Mouse (Mus musculus): ENCODE data around the gene Pik3c2b.

Gene Pik3c2b

GRCm38 (mm10) chr1:133100980-133101798 lies 55.7 kb downstream of the Pik3c2b start:
- DNase-seq (ENCODE audit: low spot score in 2 of 2), result peak; percentile 52 to 74

DNA sequence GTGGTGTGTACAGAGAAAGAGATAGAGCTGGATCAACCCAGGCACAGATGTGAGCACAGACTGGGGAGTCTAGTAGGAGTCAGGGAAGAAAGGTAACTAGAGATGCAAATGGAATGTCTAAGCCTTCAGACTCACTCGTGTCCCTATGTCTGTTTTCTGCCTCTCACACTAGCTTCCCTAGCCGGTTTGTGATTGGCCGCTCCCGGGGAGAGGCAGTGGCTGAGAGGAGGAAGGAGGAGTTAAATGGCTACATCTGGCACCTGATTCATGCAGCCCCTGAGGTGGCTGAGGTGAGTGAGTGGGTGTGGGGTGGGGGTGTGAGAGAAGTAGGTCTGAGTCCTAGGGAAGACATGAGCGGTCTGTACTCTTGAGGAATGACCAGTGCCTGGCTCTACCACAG lies 56.6 kb downstream of the Pik3c2b start:
- DNase-seq (ENCODE audit: low spot score in 2 of 2), result no peak

GRCm38 (mm10) chr1:133103315-133103714 lies 57.8 kb downstream of the Pik3c2b start:
- no peak for DNase-seq (ENCODE audit: low spot score in 2 of 2)

GRCm38 (mm10) chr1:133103871-133104270 lies 58.4 kb downstream of the Pik3c2b start:
- DNase-seq (ENCODE audit: low spot score in 2 of 2), result no peak

DNA sequence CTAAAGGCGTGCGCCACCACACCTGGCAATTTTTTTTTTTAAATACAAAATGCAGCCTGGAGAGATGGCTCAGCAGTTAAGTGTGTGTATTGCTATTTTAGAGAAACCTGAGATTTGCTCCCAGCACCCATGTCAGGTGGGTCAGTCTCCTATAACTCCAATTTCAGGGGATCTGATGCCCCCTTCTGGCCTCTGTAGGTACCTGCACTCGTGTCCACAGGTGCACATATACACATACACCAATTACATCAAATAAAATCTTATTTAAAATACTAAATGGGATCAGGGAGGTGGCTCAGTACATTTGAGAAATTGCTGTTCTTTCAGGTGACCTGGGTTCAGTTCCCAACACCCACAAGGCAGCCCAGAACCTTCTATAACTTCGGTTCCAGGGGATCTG lies 70.6 kb downstream of the Pik3c2b start:
- DNase-seq (ENCODE audit: low spot score in 2 of 2), result no peak

- DNase-seq (ENCODE audit: low spot score in 2 of 2), result peak; percentile 34 to 37
These were observed 72.7 kb downstream of the Pik3c2b start for GRCm38 (mm10) chr1:133118127-133118526.

DNA sequence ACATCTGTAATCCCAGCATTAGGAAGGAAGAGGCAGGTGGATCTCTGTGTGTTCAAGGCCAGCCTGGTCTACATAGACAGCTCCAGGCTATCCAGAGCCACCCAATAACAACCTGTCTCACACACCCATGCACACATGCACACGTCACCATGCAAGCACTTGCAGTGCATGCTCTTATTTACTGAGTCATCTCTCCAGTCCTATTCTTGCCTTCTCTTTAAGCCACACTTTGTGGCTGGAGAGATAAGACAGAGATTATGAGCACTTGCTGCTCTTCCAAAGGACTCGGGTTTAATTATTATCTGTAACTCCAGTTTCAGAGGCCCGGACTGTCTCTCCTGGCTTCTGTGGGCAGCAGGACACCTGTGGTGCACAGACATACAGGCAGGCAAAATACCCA lies 73.4 kb downstream of the Pik3c2b start:
- DNase-seq (ENCODE audit: low spot score in 2 of 2), result no peak

- DNase-seq (ENCODE audit: low spot score in 2 of 2), result no peak
These were observed 74.7 kb downstream of the Pik3c2b start for GRCm38 (mm10) chr1:133119931-133120712.

DNA sequence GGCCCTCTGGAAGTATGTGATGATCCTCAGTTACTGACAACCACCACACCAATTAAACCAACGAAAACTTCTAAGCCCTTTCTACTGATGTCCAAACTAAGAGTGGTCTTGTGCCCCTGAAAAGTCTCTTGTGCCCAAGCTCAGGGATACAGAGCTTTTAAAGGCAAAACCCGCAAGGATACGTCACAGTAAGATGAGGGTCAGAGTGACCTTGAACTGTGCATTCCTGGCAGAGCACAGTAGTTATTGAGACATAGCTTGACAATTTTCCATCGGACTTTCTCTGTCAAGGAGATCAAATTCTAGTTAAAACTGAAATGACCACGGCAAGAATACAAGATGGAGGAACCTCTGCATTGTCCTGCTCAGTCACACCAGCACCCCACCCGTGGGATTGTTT lies 75.8 kb downstream of the Pik3c2b start:
- no peak for DNase-seq (ENCODE audit: low spot score in 2 of 2)

DNA sequence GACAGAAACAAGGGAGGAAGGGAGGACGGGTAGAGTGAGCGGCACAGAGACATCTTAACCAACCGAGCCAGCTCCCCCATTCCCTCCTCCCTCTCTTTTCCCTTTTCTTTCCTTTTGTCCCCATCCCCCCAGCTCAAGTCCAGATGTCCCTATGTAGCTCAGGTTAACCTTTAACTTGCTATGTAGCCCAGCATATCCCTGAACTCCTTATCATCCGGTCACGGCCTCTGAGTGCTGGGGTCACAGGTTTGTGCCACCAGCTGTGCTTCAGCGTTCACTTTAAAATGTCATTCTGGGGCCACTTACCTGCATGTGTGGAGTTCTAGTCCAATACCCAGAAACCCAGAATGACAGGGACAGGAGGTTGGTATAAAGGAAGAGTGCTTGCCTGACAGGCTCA lies 78.7 kb downstream of the Pik3c2b start:
- DNase-seq (ENCODE audit: low spot score in 2 of 2), result no peak

- DNase-seq (ENCODE audit: low spot score in 2 of 2), result no peak
These were observed 80.3 kb downstream of the Pik3c2b start for GRCm38 (mm10) chr1:133125640-133126364.

DNA sequence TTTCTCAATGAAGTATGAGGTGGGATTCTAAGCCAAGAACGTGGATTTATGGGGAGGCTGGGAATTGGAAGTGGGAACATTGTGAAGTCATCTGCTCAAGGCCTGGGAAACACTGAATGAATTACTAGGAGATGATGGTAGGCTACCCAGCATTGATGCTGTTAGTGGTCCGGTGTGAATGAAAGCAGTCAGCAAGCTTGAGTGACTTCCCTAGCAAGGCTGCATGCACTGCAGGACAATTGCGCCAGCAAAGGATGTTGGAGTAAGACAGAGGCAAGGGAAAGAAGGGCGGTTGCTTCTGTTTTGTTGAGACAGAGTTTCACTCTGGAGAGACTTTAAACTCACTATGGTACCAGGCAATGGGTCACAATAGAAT lies 80.9 kb downstream of the Pik3c2b start:
- DNase-seq (ENCODE audit: low spot score in 2 of 2), result no peak

GRCm38 (mm10) chr1:133127328-133127727 lies 81.9 kb downstream of the Pik3c2b start:
- DNase-seq (ENCODE audit: low spot score in 2 of 2), result no peak

GRCm38 (mm10) chr1:133129471-133130221 lies 84.2 kb downstream of the Pik3c2b start:
- no peak for DNase-seq (ENCODE audit: low spot score in 2 of 2)

DNA sequence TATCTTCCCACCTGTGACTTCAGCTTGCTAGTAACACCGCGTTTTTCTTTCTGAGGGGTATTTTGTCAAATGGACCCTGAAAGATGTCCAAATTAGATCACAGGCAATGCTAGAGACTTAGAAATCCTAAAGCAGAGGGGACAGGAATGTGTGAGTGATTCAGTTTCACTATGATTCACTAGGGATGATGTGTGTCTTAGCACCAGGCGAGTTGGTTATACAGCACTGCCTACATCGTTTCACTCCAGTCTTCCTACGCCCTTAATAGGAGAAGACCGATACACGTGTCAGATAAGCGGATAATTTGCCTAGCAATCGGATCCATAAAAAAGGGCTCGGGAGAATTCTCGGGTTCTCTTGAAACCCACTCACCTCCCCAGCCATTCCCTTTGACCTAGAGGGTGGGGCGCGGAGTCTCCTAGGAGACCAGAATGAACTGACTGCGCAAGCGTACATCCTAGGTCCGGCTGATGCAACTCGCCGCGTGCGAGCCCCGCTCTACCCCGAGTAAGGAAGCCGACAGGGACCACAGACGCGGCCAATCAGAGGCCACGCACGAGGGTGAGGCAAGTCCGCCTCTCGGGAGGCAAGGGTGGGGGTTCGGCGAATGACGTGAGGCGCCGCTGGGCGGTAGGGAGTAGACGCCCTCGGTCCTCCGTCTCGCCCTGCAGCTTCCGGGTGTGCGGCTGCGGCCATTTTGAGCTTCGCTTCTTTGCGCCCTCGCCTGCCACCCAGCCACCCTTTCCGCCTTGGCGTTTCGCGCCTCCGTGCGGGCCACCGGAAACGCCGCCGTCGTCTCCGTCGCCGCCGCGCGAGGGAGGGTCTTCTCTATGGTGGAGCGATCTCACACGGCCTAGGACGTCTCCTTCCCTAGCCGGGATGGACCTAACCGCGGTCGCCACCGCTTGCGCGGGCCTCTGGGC lies 85.4 kb downstream of the Pik3c2b start, which contains the start of gene Ppp1r15b:
Gene Ppp1r15b (plus strand): TSS at position 506 of the 923 bp plus-strand sequence.
- peak; percentile 99 for DNase-seq (ENCODE audit: low spot score in 2 of 2)

- DNase-seq (ENCODE audit: low spot score in 2 of 2), result no peak
These were observed 86.1 kb downstream of the Pik3c2b start for GRCm38 (mm10) chr1:133131561-133131905.

GRCm38 (mm10) chr1:133131936-133132335 lies 86.5 kb downstream of the Pik3c2b start:
- peak in 1 of 2 experiments; percentile 10 for DNase-seq (ENCODE audit: low spot score in 2 of 2)

DNA sequence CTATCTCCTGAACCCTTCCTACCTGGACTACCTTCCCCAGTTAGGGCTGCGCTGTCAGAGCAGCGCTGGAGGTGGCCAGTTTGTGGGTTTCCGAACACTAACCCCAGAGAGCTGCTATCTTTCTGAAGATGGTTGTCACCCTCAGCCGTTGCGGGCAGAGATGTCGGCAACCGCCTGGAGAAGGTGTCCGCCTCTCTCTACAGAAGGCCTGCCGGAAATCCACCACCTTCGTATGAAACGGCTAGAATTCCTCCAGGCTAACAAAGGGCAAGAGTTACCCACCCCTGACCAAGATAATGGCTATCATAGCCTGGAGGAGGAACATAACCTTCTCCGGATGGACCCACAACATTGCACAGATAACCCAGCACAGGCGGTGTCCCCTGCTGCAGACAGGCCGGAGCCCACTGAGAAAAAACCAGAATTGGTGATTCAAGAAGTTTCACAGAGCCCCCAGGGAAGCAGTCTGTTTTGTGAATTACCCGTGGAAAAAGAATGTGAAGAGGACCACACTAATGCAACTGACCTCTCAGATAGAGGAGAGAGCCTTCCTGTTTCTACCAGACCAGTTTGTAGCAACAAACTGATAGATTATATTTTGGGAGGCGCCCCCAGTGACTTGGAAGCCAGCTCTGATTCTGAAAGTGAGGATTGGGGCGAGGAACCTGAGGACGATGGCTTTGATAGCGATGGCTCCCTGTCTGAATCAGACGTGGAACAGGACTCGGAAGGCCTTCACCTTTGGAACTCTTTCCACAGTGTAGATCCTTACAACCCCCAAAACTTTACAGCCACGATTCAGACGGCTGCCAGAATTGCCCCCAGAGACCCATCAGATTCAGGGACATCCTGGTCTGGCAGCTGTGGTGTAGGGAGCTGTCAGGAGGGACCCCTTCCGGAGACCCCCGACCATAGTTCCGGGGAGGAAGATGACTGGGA lies 87.2 kb downstream of the Pik3c2b start:
- DNase-seq (ENCODE audit: low spot score in 2 of 2), result peak; percentile 45 to 60

- no peak for DNase-seq (ENCODE audit: low spot score in 2 of 2)
These were observed 88.0 kb downstream of the Pik3c2b start for GRCm38 (mm10) chr1:133133425-133133824.

Data from natural killer cell, adult 2 months (primary cell).